Mouse (Mus musculus): Measurements from ENCODE around the gene Zfp433. TPM values are rescaled to one million over a fixed set of nuclear protein-coding genes. Genes with fewer than 3 reads are reported as not detected.
A peak's percentile ranks its signal among the peaks of the same experiment; 100 is the strongest.
"Not testable (repeated sequence)": the region's sequence is repeated elsewhere in the genome, so short reads cannot be mapped to it uniquely, and the experiment has no call there.

Zfp433 gene
- 8.3 and 8.9 TPM in 2 replicates for polyA plus RNA-seq (2015; fragmentation: Nextera tagmentation; extraction: Ambion mirVana)

DNA sequence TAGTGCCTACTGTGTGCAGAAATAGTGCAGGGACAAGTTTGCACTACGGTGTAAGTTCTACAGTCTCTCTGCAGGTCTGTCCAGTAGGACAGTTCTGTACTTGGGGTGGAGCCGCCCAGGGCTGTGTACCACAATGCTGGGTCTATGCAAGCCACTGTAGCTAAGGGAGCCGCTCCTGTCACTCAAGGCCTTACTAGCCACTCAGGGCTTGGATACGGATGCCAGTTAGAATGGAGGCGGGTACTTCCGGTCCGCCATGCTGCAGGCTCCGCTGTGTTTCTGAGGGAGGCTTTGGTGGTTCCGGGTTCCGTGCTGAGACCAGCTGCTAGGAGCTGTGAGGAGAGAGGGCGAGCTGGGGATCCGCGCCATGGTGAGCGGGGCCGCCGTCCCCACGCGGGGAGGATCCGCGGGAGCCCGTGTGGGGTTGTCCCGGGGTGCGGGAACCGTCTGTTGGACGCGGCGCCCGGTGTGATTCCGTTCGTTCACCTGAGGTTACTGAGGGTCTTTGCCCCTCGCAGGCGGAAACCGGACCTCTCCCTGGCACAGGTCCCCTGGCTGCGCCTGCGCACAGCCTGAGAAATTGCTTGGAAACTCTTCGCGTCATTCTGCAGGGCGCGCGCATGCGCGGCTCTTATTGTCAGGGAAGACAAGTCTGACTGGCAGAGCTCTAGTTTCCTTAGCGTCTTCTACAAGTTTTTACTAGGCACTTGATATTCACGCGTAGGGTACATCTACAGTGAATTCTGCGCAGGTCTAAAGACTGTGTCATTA, at the start of gene Zfp433:
TSS of gene Zfp433 (plus strand) at position 295 of the 771 bp plus-strand sequence.
- no CpG with 5 or more reads among the region's 46 CpGs for WGBS
- H3K4me3 ChIP-seq; H3K4me2 ChIP-seq; H3K27me3 ChIP-seq (replicated peaks); H3K4me1 ChIP-seq; H3K9me3 ChIP-seq; H3K27ac ChIP-seq (replicated peaks); H3K9ac ChIP-seq; H3K36me3 ChIP-seq: not testable (repeated sequence)
- peak; percentile 93 for ATAC-seq (ENCODE audit: extremely low read depth, insufficient number of reproducible peaks, low FRiP score, low TSS enrichment)

DNA sequence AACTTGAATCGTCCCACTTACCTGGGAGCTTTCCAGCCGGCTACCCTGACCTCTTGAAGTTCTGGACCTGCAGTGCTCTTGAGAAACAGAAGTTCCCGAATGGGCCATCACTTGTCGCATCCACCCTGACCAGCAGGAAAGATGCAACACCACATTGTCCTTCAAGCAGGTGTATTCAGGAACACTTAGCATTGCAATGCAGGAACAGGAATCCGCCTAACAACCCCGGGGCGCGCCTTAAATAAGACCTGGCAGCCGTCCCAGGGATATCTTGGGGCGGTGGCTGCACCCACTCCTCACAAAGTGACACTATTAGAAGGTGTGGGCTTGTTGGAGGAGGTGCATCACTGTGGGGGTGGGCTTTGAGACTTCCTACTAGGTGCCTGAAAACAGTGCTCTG, 49.4 kb upstream of the Zfp433 start:
- Histone ChIP-seq H3K4me3 (no peak overlapping the region), H3K27ac (replicated peaks) (no peak overlapping the region), H3K9me3 (peaks cover 34% of the 10 kb centered on the region), H3K4me1 (peaks cover 5% of the 10 kb centered on the region), H3K36me3 (peaks cover 59% of the 10 kb centered on the region), H3K4me2 (no peak overlapping the region), H3K27me3 (replicated peaks) (no peaks in the 10 kb centered on the region), H3K9ac (no peak overlapping the region)
- ATAC-seq (ENCODE audit: extremely low read depth, insufficient number of reproducible peaks, low FRiP score, low TSS enrichment), result no peak
- WGBS, result 89% methylated on average over 10 of the region's 10 CpGs

DNA sequence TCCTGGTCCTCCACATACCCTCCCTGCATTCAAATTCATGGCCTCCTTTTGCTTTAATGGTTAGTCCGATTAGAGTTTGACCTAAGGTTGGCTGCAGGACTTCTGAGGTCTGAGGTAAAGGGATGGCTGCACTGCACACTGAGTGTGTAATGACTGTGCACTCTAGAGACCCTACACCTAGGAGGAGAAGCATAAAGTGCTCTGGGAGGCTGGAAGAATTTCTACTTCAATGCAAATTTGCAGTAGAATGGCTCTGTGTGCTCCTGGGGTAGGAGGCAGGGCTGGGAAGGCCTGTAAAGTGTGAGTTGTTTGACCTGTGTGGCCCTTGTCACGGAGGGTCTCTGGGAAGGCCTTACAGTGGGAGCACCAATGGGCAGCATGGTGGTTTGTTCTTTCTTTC, 48.5 kb upstream of the Zfp433 start:
- H3K4me3 ChIP-seq, result no peak overlapping the region
- no peaks in the 10 kb centered on the region for H3K4me1 ChIP-seq
- H3K4me2 ChIP-seq, result no peak overlapping the region
- peaks cover 54% of the 10 kb centered on the region for H3K36me3 ChIP-seq
- peaks cover 34% of the 10 kb centered on the region for H3K9me3 ChIP-seq
- H3K9ac ChIP-seq, result no peak overlapping the region
- 90% methylated on average over 2 of the region's 2 CpGs for WGBS
- H3K27me3 ChIP-seq (replicated peaks), result no peaks in the 10 kb centered on the region
- no peak for ATAC-seq (ENCODE audit: extremely low read depth, insufficient number of reproducible peaks, low FRiP score, low TSS enrichment)
- no peak overlapping the region for H3K27ac ChIP-seq (replicated peaks)

DNA sequence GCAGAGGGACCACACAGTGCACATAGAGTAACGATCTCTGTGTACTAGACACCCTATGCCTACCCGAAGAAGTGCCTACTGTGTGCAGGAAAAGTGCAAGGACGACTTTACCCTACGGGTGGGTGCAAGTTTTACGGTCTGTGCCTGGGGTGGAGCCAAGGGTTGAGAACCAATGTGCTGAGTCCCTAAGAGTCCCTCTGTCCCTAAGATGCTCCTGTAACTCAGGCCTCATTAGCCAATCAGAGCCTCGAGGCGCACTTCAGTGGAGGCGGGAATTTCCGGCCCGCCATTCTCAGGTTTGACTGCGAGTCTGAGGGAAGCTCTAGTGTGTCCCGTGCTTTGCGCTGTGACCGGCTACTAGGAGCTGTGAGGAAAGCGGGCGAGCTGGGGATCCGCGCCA, 17.5 kb upstream of the Zfp433 start:
- H3K27ac ChIP-seq (replicated peaks); H3K36me3 ChIP-seq; ATAC-seq (ENCODE audit: extremely low read depth, insufficient number of reproducible peaks, low FRiP score, low TSS enrichment); H3K4me1 ChIP-seq; H3K4me2 ChIP-seq; H3K27me3 ChIP-seq (replicated peaks); H3K4me3 ChIP-seq; H3K9ac ChIP-seq; H3K9me3 ChIP-seq: not testable (repeated sequence)
- no CpG with 5 or more reads among the region's 18 CpGs for WGBS

DNA sequence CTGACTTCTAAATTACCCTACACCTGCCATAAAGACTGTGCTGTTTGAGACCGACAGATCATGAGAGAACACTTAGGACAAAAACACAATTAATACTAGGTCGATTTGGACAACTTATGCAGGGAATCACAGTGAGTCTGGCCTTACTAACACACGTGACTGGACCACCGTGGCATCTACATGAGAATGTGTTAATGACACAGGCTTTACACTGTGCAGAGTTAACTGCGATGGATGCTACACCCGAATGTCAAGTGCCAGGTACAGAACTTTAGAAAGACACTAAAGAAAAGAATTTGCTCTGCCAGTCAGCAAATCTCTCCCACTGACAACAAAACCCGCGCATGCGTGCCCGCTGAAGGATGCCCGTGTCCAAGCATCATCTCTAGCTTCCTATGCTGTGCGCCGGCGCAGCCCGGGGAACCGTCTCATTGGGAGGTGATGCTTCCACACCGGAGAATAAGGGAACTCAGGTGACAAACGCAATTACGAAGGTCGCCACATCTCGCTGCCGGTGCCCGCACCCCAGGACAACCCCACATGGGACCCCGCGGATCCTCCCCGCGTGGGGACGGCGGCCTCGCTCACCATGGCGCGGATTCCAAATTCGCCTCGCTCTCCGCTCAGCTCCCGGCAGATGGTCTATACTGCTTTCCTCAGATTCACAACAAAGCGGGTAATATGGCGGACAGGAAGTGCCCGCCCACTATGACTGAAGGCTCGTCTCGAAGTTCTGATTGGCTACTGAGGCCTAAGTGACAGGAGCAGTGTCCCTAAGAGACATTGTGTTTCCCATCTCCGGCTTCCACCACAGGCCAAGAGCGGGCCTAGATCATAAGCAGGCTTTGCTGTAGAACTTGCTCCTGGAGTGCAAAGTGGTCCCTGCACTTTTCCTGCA, 66.1 kb downstream of the Zfp433 start, which contains the start of gene Gm3055:
TSS of gene Gm3055 (minus strand) at position 656 of the 898 bp plus-strand sequence.
- not testable (repeated sequence) for H3K9me3 ChIP-seq; H3K27ac ChIP-seq (replicated peaks); H3K4me1 ChIP-seq; H3K36me3 ChIP-seq; H3K4me2 ChIP-seq; H3K4me3 ChIP-seq; H3K9ac ChIP-seq; H3K27me3 ChIP-seq (replicated peaks)
- peak; percentile 82; the same call in 1 of the 2 replicates for ATAC-seq (ENCODE audit: extremely low read depth, insufficient number of reproducible peaks, low FRiP score, low TSS enrichment)
- no CpG with 5 or more reads among the region's 43 CpGs for WGBS

DNA sequence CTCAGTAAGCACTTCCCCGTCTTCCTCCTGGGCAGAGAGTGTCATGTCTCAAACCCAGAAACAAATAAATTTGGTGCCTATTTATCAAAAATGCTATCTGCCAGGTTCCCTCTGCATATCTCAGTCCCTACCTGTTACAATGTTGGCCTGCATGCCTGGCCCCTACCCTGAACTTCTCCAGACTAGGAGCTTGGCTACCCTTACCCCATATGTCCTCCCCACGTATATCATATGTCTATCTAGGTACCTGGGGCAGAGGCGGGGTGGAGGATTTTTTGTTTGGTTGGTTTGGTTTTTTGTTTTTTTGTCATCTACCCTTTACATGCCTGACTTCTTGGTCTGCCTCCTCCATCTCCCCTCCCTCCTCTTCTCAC, 66.8 kb downstream of the Zfp433 start:
- not testable (repeated sequence) for ATAC-seq (ENCODE audit: extremely low read depth, insufficient number of reproducible peaks, low FRiP score, low TSS enrichment)
- no CpG with 5 or more reads among the region's 3 CpGs for WGBS

More for the DNA sequence above, 66.8 kb downstream of the Zfp433 start:
- not testable (repeated sequence) for H3K9ac ChIP-seq; H3K9me3 ChIP-seq; H3K4me3 ChIP-seq; H3K27me3 ChIP-seq (replicated peaks); H3K36me3 ChIP-seq; H3K4me1 ChIP-seq; H3K27ac ChIP-seq (replicated peaks); H3K4me2 ChIP-seq

Other genes starting within 250 kb of the Zfp433 start
- 56.6 and 57.4 TPM in 2 replicates for gene Nfic, start 249.2 kb upstream of the Zfp433 start, polyA plus RNA-seq (2015; fragmentation: Nextera tagmentation; extraction: Ambion mirVana)
- gene Celf5, start 222.1 kb upstream of the Zfp433 start, polyA plus RNA-seq (2015; fragmentation: Nextera tagmentation; extraction: Ambion mirVana), result 0.15 and 0.16 TPM in 2 replicates
- gene Ncln, start 208.4 kb upstream of the Zfp433 start, polyA plus RNA-seq (2015; fragmentation: Nextera tagmentation; extraction: Ambion mirVana), result 51.7 and 53.8 TPM in 2 replicates
- 0.53 and 0.62 TPM in 2 replicates for gene S1pr4, start 204.7 kb upstream of the Zfp433 start, polyA plus RNA-seq (2015; fragmentation: Nextera tagmentation; extraction: Ambion mirVana)
- 1.5 and 2.0 TPM in 2 replicates for gene Gna15, start 180.6 kb upstream of the Zfp433 start, polyA plus RNA-seq (2015; fragmentation: Nextera tagmentation; extraction: Ambion mirVana)
- gene Gna11, start 159.6 kb upstream of the Zfp433 start, polyA plus RNA-seq (2015; fragmentation: Nextera tagmentation; extraction: Ambion mirVana), result 59.0 and 62.7 TPM in 2 replicates
- gene Aes, start 145.3 kb upstream of the Zfp433 start, polyA plus RNA-seq (2015; fragmentation: Nextera tagmentation; extraction: Ambion mirVana), result 629 and 649 TPM in 2 replicates
- gene Tle2, start 130.3 kb upstream of the Zfp433 start, polyA plus RNA-seq (2015; fragmentation: Nextera tagmentation; extraction: Ambion mirVana), result 23.4 and 26.4 TPM in 2 replicates
- gene Tle6, start 103.8 kb upstream of the Zfp433 start, polyA plus RNA-seq (2015; fragmentation: Nextera tagmentation; extraction: Ambion mirVana), result 30.1 and 30.4 TPM in 2 replicates
- 0.44 and 0.64 TPM in 2 replicates for gene BC025920, start 98.6 kb upstream of the Zfp433 start, polyA plus RNA-seq (2015; fragmentation: Nextera tagmentation; extraction: Ambion mirVana)
- gene Sirt6, start 77.0 kb upstream of the Zfp433 start, polyA plus RNA-seq (2015; fragmentation: Nextera tagmentation; extraction: Ambion mirVana), result 24.6 and 25.6 TPM in 2 replicates
- 10.3 and 10.6 TPM in 2 replicates for gene Ankrd24, start 76.3 kb upstream of the Zfp433 start, polyA plus RNA-seq (2015; fragmentation: Nextera tagmentation; extraction: Ambion mirVana)
- gene Gm10778, start 55.8 kb upstream of the Zfp433 start, polyA plus RNA-seq (2015; fragmentation: Nextera tagmentation; extraction: Ambion mirVana), result 3.1 and 3.4 TPM in 2 replicates
- 4.0 and 4.5 TPM in 2 replicates for gene Gm3055, start 66.3 kb downstream of the Zfp433 start, polyA plus RNA-seq (2015; fragmentation: Nextera tagmentation; extraction: Ambion mirVana)
- 2.2 TPM in 2 replicates for gene Gm4767, start 107.4 kb downstream of the Zfp433 start, polyA plus RNA-seq (2015; fragmentation: Nextera tagmentation; extraction: Ambion mirVana)
- gene Gm32687, start 159.1 kb downstream of the Zfp433 start, polyA plus RNA-seq (2015; fragmentation: Nextera tagmentation; extraction: Ambion mirVana), result 4.1 and 4.9 TPM in 2 replicates
- 2.0 and 2.3 TPM in 2 replicates for gene Zfp781, start 225.7 kb downstream of the Zfp433 start, polyA plus RNA-seq (2015; fragmentation: Nextera tagmentation; extraction: Ambion mirVana)

All from heart, embryonic 13.5 days (tissue).